Mouse (Mus musculus) intestine, embryonic 14.5 days (tissue): ENCODE results near the gene Mdm4. TPM values are rescaled to one million over a fixed set of nuclear protein-coding genes. Genes with fewer than 3 reads are reported as not detected.
A peak's percentile ranks its signal among the peaks of the same experiment; 100 is the strongest.

ENCODE experiments used
- ATAC-seq: fragments of 200-750 bp; cut with Nextera tagmentation; replicated peaks from 2 replicates; pipeline ENCODE4 v1.8.0; 2017; ENCODE audit warnings: low read depth, moderate number of reproducible peaks, moderate TSS enrichment, moderate library complexity; ENCODE audit not compliant: low FRiP score, low TSS enrichment
- DNase-seq: peaks from one replicate; pipeline ENCODE4 v3.0.0-alpha.2; 2018; ENCODE audit warnings: low spot score
- H3K27ac ChIP-seq: fragments of 300-500 bp; sonication (generic); 2 replicates; pipeline ENCODE4 v1.5.1; 2014; ENCODE audit warnings: low read depth, mild to moderate bottlenecking, control low read depth
- H3K27me3 ChIP-seq: fragments of 300-500 bp; sonication (generic); replicated peaks from 2 replicates; pipeline ENCODE4 v1.6.1; 2014; ENCODE audit warnings: low read length, control low read depth; ENCODE audit not compliant: control insufficient read depth, insufficient read depth
- H3K36me3 ChIP-seq: fragments of 300-500 bp; sonication (generic); 2 replicates; pipeline ENCODE4 v1.6.1; 2014; ENCODE audit warnings: low read length, control low read depth; ENCODE audit not compliant: control insufficient read depth, insufficient read depth
- H3K4me1 ChIP-seq: fragments of 300-500 bp; sonication (generic); replicated peaks from 2 replicates; pipeline ENCODE4 v1.6.1; 2014; ENCODE audit warnings: low read length, control low read depth, mixed read lengths; ENCODE audit not compliant: control insufficient read depth, insufficient read depth
- H3K4me2 ChIP-seq: fragments of 300-500 bp; sonication (generic); 2 replicates; pipeline ENCODE4 v1.6.1; 2014; ENCODE audit warnings: low read length
- H3K4me3 ChIP-seq: fragments of 300-500 bp; sonication (generic); 2 replicates; pipeline ENCODE4 v1.5.1; 2014; ENCODE audit warnings: low read depth, low read length, control low read depth, mixed read lengths
- H3K9ac ChIP-seq: fragments of 300-500 bp; sonication (generic); 2 replicates; pipeline ENCODE4 v1.6.1; 2014; ENCODE audit warnings: mild to moderate bottlenecking, low read length
- H3K9me3 ChIP-seq: fragments of 300-500 bp; sonication (generic); 2 replicates; pipeline ENCODE4 v1.6.1; 2016; ENCODE audit warnings: low read length, control low read depth; ENCODE audit not compliant: control insufficient read depth
- WGBS: fragments of 180-500 bp; shearing (Covaris S2); extraction: QIAGEN DNeasy Blood & Tissue Kit; methylation state at CpG from one replicate; pipeline ENCODE4 v1.1.7; 2014; 5-methylcytosine and 5-hydroxymethylcytosine counted together
- polyA plus RNA-seq: library from polyadenylated mRNA; unstranded; fragments of >200 nt; fragmentation: Nextera tagmentation; extraction: Ambion mirVana; gene quantifications from 2 replicates; pipeline ENCODE4 v1.2.1, GENCODE M21; 2014

Gene Mdm4
- polyA plus RNA-seq, 1 experiment from 2014 or later: 49.7 TPM

DNA sequence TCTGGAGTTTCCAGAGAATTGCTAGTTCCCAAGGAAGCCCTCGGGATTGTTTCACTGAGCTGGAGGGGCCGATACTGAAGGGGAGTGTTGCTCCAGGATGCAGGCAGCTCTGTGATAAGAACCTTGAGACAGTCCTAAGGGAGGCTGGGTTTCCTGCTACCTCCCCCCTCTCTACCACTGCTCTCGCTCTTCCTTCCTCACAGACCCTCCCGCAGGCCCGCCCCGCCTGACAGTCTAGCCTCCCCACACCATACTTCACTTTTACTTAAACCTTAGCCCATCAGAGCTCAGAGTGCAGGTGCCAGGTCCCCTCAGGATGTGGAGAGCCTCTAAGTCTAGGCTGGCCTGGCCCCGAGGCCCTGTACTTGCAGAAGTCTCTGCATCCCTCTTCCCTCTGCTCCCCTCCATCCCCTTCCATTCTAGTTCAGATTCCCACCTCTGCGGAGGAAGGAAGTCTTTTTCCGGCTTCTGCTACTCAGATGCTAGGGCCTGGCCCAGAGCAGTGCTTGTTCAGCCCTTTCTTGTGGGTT lies 43.0 kb upstream of the Mdm4 start:
- H3K36me3 ChIP-seq: peaks cover 4% of the 10 kb centered on the region; the same call in 1 of the 2 replicates
- H3K27me3 ChIP-seq: no peaks in the 10 kb centered on the region
- ATAC-seq: no peak
- H3K27ac ChIP-seq: peak overlapping the region; percentile 2; the same call in 1 of the 2 replicates
- no peaks in the 10 kb centered on the region for H3K9me3 ChIP-seq
- H3K4me3 ChIP-seq: no peak overlapping the region
- H3K4me1 ChIP-seq: peaks cover 37% of the 10 kb centered on the region
- no peak for DNase-seq
- no peak overlapping the region for H3K9ac ChIP-seq
- WGBS: 44% methylated on average over 9 of the region's 9 CpGs
- no peak overlapping the region for H3K4me2 ChIP-seq

GRCm38 (mm10) chr1:133071666-133072381 lies 41.5 kb upstream of the Mdm4 start:
- Histone ChIP-seq H3K4me2 (no peak overlapping the region), H3K9me3 (no peaks in the 10 kb centered on the region), H3K36me3 (peaks cover 9% of the 10 kb centered on the region; the same call in 1 of the 2 replicates), H3K4me3 (no peak overlapping the region), H3K9ac (no peak overlapping the region), H3K4me1 (peaks cover 24% of the 10 kb centered on the region), H3K27me3 (no peaks in the 10 kb centered on the region), H3K27ac (no peak overlapping the region)
- ATAC-seq (no peak), DNase-seq (no peak)
- 76% methylated on average over 16 of the region's 16 CpGs for WGBS

DNA sequence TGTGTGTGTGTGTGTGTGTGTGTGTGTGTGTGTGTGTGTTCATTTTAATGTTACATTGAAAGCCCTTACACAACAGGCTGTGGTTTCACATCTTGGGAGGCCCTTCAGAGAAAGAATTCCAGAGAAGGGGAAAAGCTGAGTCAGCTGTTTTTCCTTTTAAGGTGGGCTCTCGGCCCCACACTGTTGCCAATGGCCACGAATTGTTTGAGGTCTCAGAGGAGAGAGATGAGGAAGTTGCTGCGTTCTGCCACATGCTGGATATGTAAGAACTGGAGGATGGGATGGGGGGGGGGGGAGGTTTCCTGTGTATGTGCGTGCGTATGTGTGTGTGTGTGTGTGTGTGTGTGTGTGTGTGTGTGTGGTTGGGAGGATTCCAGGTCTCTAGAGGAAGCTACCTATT lies 39.8 kb upstream of the Mdm4 start:
- ATAC-seq: peak; percentile 69; the same call in 1 of the 2 replicates
- DNase-seq: no peak

DNA sequence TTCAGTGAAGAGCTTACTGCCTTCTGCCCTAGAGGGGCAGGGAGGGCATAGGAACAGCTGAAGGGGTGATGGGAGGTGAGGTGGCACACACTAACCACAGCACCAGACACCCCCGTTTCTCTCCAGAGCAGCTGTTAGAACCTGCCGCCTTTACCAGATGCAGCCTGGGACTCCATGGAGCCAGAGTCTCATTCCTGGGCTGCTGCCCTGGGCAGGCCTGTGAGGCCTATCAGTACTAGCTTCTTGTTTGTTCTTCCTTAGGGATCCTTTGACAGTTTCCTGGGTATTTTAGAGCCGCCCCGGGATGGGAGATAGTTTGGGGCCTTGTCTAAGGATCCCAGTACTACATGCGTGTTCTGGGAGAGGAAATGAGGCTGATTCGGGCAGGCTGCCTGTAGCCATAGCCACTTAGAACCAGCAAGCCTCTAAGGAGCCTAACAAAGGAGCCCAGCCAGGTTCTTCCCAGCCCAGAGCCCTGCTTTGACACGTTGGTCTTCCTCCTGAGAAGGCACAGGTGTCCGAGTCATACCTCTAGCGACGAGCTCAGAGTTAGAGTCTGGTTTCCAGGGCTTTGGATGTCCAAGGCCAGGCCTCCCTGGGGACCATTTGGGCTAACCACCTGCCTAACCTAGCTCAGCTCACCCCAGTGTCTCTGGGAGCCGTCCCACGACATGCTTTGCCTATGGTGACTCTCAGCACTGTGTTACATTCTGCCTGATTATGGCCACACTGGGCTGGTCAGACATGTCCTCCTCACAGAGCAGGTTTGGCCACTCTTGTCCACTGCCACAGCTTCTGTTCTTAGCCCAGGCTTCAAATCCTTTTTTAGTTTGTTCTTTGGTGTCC lies 39.1 kb upstream of the Mdm4 start:
- H3K9ac ChIP-seq: no peak overlapping the region
- 68% methylated on average over 12 of the region's 12 CpGs for WGBS
- no peak for ATAC-seq

More for the DNA sequence above, 39.8 kb upstream of the Mdm4 start:
- Histone ChIP-seq H3K9ac (no peak overlapping the region), H3K27me3 (no peaks in the 10 kb centered on the region), H3K4me2 (no peak overlapping the region), H3K9me3 (no peaks in the 10 kb centered on the region), H3K36me3 (peaks cover 15% of the 10 kb centered on the region), H3K4me3 (no peak overlapping the region), H3K27ac (peak overlapping the region; percentile 39; the same call in 1 of the 2 replicates), H3K4me1 (peaks cover 15% of the 10 kb centered on the region; the same call in 1 of the 2 replicates)
- 25% methylated on average over 5 of the region's 5 CpGs for WGBS

DNA sequence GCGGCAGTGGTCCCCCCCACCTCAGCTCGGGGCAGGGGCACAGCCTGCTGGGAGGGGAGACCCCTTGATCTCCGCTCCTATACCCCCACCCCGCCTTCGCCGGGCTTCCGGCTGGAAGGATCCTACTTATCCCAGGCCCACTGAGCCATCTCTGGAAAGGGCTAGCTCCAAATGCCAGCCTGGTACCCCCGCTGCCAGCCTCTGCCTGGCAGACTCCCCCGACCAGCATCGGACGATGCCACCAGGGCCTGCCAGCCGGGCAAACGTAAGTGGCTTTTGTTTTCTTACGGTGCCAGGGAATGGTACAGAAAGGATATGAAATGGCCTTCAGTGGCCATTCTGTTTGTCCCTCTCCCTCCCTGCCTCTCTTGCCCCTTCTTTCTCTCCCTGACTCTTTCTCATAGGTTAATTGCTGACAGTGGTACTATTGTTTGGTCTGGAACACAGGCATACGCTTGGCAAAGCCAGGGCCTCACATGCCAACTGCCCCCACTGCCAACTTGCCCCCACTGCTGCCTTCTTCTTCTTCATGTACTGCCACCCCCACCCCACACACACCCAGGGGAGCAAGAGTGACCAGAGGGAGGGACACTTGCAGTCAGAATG lies 38.4 kb upstream of the Mdm4 start:
- ATAC-seq (no peak), DNase-seq (no peak)
- WGBS: 91% methylated on average over 15 of the region's 15 CpGs
- H3K36me3 ChIP-seq: peaks cover 10% of the 10 kb centered on the region
- peak overlapping the region; percentile 16 for H3K27ac ChIP-seq
- H3K9ac ChIP-seq: no peak overlapping the region
- no peak overlapping the region for H3K4me3 ChIP-seq
- no peaks in the 10 kb centered on the region for H3K27me3 ChIP-seq
- no peaks in the 10 kb centered on the region for H3K9me3 ChIP-seq
- peaks cover 15% of the 10 kb centered on the region; the same call in 1 of the 2 replicates for H3K4me1 ChIP-seq
- no peak overlapping the region for H3K4me2 ChIP-seq

More for the DNA sequence above, 39.1 kb upstream of the Mdm4 start:
- no peak overlapping the region for H3K4me2 ChIP-seq
- no peaks in the 10 kb centered on the region for H3K9me3 ChIP-seq
- no peak overlapping the region for H3K4me3 ChIP-seq
- peaks cover 15% of the 10 kb centered on the region; the same call in 1 of the 2 replicates for H3K4me1 ChIP-seq
- H3K27me3 ChIP-seq: no peaks in the 10 kb centered on the region
- peaks cover 13% of the 10 kb centered on the region for H3K36me3 ChIP-seq
- DNase-seq: no peak
- H3K27ac ChIP-seq: peak overlapping the region; percentile 39

DNA sequence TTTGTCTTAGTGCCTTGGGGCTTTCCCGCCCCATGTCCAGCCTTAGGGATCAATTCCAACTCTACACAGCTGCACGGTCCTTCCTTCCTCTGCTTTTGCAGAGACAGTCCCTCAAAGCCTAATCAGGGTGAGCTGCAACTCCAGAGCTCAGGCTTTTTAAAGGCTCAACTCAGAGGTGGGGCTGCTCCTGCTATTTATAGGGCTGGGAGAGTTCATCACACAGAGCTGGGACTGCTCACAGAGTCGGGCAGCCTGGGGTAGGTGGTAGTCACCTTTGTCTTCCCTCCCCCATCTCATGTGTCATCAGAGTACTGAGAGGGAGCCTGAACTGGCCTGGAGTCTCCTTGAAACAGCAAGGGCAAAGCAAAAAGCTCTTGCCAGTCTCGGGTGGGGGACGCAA lies 37.9 kb upstream of the Mdm4 start:
- peaks cover 15% of the 10 kb centered on the region; the same call in 1 of the 2 replicates for H3K4me1 ChIP-seq
- DNase-seq (no peak), ATAC-seq (no peak)
- no peak overlapping the region for H3K4me2 ChIP-seq
- no peak overlapping the region for H3K9ac ChIP-seq
- H3K27ac ChIP-seq: peak overlapping the region; percentile 16
- no peaks in the 10 kb centered on the region for H3K9me3 ChIP-seq
- H3K36me3 ChIP-seq: peaks cover 10% of the 10 kb centered on the region
- no peaks in the 10 kb centered on the region for H3K27me3 ChIP-seq
- WGBS: 59% methylated on average over 5 of the region's 5 CpGs
- no peak overlapping the region for H3K4me3 ChIP-seq

- Histone ChIP-seq H3K4me3 (no peak overlapping the region), H3K9ac (no peak overlapping the region), H3K27ac (no peak overlapping the region), H3K27me3 (no peaks in the 10 kb centered on the region), H3K4me2 (no peak overlapping the region), H3K36me3 (peaks cover 15% of the 10 kb centered on the region), H3K4me1 (peaks cover under 1% of the 10 kb centered on the region; the same call in 1 of the 2 replicates), H3K9me3 (no peaks in the 10 kb centered on the region)
- DNase-seq (no peak), ATAC-seq (no peak)
- 89% methylated on average over 6 of the region's 6 CpGs for WGBS
Measured at GRCm38 (mm10) chr1:133063164-133063563, 32.8 kb upstream of the Mdm4 start.

DNA sequence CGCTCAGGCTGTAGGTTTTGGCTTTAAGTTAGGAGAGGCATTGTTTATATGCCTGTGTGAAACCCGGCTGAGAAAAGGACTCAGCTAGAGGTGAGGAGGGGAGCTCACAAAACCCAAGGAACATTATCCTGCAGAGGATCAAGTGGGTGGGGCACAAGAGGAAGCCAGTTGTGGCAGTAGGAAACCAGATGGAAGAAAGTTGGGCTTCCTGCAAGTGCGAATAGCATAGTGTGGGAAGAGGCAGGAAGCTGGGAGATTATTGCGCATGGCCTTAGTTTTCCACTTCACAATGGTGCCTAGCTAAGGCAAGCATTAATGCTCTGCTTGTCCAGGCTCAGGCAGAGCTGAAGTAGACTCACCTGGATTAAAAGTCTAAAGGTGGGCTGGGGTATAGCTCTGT lies 30.3 kb upstream of the Mdm4 start:
- Histone ChIP-seq H3K9me3 (no peaks in the 10 kb centered on the region), H3K4me3 (no peak overlapping the region), H3K9ac (no peak overlapping the region), H3K27me3 (no peaks in the 10 kb centered on the region), H3K4me1 (peaks cover 10% of the 10 kb centered on the region; the same call in 1 of the 2 replicates), H3K36me3 (peaks cover 5% of the 10 kb centered on the region; the same call in 1 of the 2 replicates), H3K4me2 (no peak overlapping the region), H3K27ac (no peak overlapping the region)
- 56% methylated on average over 4 of the region's 4 CpGs for WGBS
- ATAC-seq: no peak
- DNase-seq: no peak
